In the genomic region with DNA sequence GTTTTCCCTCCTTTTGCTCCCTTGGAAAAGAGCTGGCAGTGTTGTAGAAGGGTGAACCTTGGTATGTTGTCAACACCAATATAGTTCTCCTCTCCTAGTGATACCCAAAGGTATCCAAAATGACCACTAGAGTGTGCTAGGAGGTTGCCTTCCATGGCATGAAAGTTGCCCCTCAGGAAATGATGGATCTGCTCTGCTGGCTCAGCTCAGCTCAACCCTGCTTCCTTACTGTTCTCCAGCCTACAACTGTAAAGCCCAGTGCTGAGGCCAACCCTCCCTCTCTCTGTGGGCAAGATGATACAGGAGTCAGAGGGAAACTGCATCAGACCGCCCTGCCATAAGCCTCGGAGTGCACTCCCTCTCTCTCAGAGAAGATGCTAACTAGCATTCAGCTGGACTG, we compare ENCODE assay signal across 10 mouse cellular contexts. TPM values are rescaled to one million over a fixed set of nuclear protein-coding genes. Genes with fewer than 3 reads are reported as not detected.
DNase-seq lines count a peak whose midpoint lies in the region; ATAC-seq and TF ChIP-seq lines count a peak whose summit lies in the region.
"Had no signal": no experiment of that assay in that cellular context is flagged by ENCODE, and none has a peak within 500 bp of the region (broad histone marks: within the 10 kb centered on the region; RNA-seq: fewer than 3 reads in every experiment).

No protein-coding gene starts in this region.

- H3K9me3 ChIP-seq in MEL (replicated peaks; ENCODE audit: insufficient read depth, low read length), result no peaks in the 10 kb centered on the region
- no peaks in the 10 kb centered on the region for H3K9me3 ChIP-seq in hindbrain, embryonic 14.5 days (ENCODE audit: control insufficient read depth, low read length)
- H3K9me3 ChIP-seq: embryonic facial prominence, embryonic 12.5 days; limb, embryonic 13.5 days had no signal

- intact Hi-C loops in left cerebral cortex, adult 2 months (cut with DNase I), result loop anchor here (1.0 kb wide), 1 partner anchor 43 kb away; no protein-coding TSS in a partner anchor

- H3K27ac ChIP-seq in left cerebral cortex, adult 2 months, result no peak overlapping the region
- H3K27ac ChIP-seq in MEL (ENCODE audit: control insufficient read depth, low read depth, low read length), result no peak overlapping the region
- H3K27ac ChIP-seq in hindbrain, embryonic 14.5 days, result no peak overlapping the region
- H3K27ac ChIP-seq: embryonic facial prominence, embryonic 12.5 days; limb, embryonic 13.5 days had no signal

- no peaks in the 10 kb centered on the region for H3K79me2 ChIP-seq in MEL (ENCODE audit: control insufficient read depth, insufficient read depth, low read length, poor library complexity)

- H3K27me3 ChIP-seq in MEL (ENCODE audit: control insufficient read depth in 1 of 2, insufficient read depth in 2 of 2, low read length in 2 of 2), result no peaks in the 10 kb centered on the region
- no peaks in the 10 kb centered on the region for H3K27me3 ChIP-seq in hindbrain, embryonic 14.5 days (ENCODE audit: control insufficient read depth, insufficient read depth, low read length)
- H3K27me3 ChIP-seq: embryonic facial prominence, embryonic 12.5 days; limb, embryonic 13.5 days had no signal

- H3K4me1 ChIP-seq in MEL (ENCODE audit: control insufficient read depth in 1 of 2, insufficient read depth in 2 of 2, low read length in 2 of 2), result no peaks in the 10 kb centered on the region
- 0 out of 2 replicates have a peak, but pooled peaks cover 2% of the 10 kb centered on the region for H3K4me1 ChIP-seq in hindbrain, embryonic 14.5 days (replicated peaks; ENCODE audit: control insufficient read depth, insufficient read depth, low read length)
- H3K4me1 ChIP-seq: embryonic facial prominence, embryonic 12.5 days; limb, embryonic 13.5 days had no signal

- no peak overlapping the region for H3K9ac ChIP-seq in MEL (ENCODE audit: control insufficient read depth, low read depth, low read length, poor library complexity, severe bottlenecking)
- no peak overlapping the region for H3K9ac ChIP-seq in hindbrain, embryonic 14.5 days
- H3K9ac ChIP-seq: embryonic facial prominence, embryonic 12.5 days; limb, embryonic 13.5 days had no signal

- peak; percentile 70; the same call in 1 of the 2 replicates for ATAC-seq in cerebellum, adult (ENCODE audit: insufficient number of reproducible peaks, low FRiP score, low TSS enrichment)
- ATAC-seq in hindbrain, embryonic 14.5 days (ENCODE audit: low FRiP score), result no peak; the same call in 1 of the 2 replicates

- DNase-seq in left cerebral cortex, adult 2 months (ENCODE audit: extremely low spot score in 1 of 2, low spot score in 2 of 2), result no peak
- DNase-seq in left cerebral cortex, adult 8-10 months (ENCODE audit: low spot score in 2 of 2), result no peak
- no peak for DNase-seq in MEL (ENCODE audit: low read depth, low spot score)
- peak; percentile 53 for DNase-seq in hindbrain, embryonic 14.5 days (ENCODE audit: low spot score)
- peak; percentile 71 for DNase-seq in retina, postnatal 1 day
- no peak for DNase-seq in right cerebral cortex, postnatal 36 days (ENCODE audit: low spot score in 2 of 2)
- DNase-seq in urinary bladder, adult 2 months (ENCODE audit: low spot score), result no peak

- H3K4me2 ChIP-seq in hindbrain, embryonic 14.5 days (replicated peaks), result no peak overlapping the region
- H3K4me2 ChIP-seq: embryonic facial prominence, embryonic 12.5 days; limb, embryonic 13.5 days had no signal

- peak; percentile 65 for TF ChIP-seq CTCF in left cerebral cortex, adult 2 months (IDR thresholded peaks at IDR 0.05)
- TF ChIP-seq CTCF in MEL (IDR thresholded peaks at IDR 0.05 in 2 of 3, conservative IDR thresholded peaks at IDR 0.05 in 1 of 3; ENCODE audit: control insufficient read depth in 1 of 3, insufficient read depth in 1 of 3, low read depth in 2 of 3, low read length in 3 of 3, poor library complexity in 1 of 3, severe bottlenecking in 1 of 3), result peak in 2 of 3 experiments; percentile 5 to 6; a peak in 1 of 6 replicates

- H3K36me3 ChIP-seq in MEL (ENCODE audit: control insufficient read depth in 1 of 2, insufficient read depth in 2 of 2, low read length in 2 of 2), result no peaks in the 10 kb centered on the region
- H3K36me3 ChIP-seq in hindbrain, embryonic 14.5 days (replicated peaks; ENCODE audit: control insufficient read depth, insufficient read depth), result no peaks in the 10 kb centered on the region
- H3K36me3 ChIP-seq: embryonic facial prominence, embryonic 12.5 days; limb, embryonic 13.5 days had no signal

- no peak overlapping the region for H3K4me3 ChIP-seq in left cerebral cortex, adult 2 months
- no peak overlapping the region for H3K4me3 ChIP-seq in MEL (ENCODE audit: control insufficient read depth in 1 of 2, insufficient read depth in 1 of 2, low read depth in 2 of 2, low read length in 2 of 2)
- no peak overlapping the region for H3K4me3 ChIP-seq in hindbrain, embryonic 14.5 days (replicated peaks; ENCODE audit: low read length)
- H3K4me3 ChIP-seq: embryonic facial prominence, embryonic 12.5 days; limb, embryonic 13.5 days had no signal

- 68% methylated on average over 2 of the region's 2 CpGs for WGBS in hindbrain, embryonic 14.5 days

- no peak for TF ChIP-seq EP300 in MEL (IDR thresholded peaks at IDR 0.05; ENCODE audit: low read depth in 1 of 2, low read length in 2 of 2)

- no peak for TF ChIP-seq POLR2A in MEL (IDR thresholded peaks at IDR 0.05; ENCODE audit: control insufficient read depth in 1 of 2, insufficient read depth in 1 of 2, low read depth in 1 of 2, low read length in 2 of 2, poor library complexity in 1 of 2)

- TF ChIP-seq RAD21 in MEL (IDR thresholded peaks at IDR 0.05; ENCODE audit: low read depth, low read length), result peak; percentile 5; the same call in 1 of the 2 replicates

TF ChIP-seq in MEL, 35 proteins besides CTCF, POLR2A, EP300 and RAD21:
- no peak for TF ChIP-seq MAX (IDR thresholded peaks at IDR 0.05; ENCODE audit: low read length)
- no peak for TF ChIP-seq MXI1 (IDR thresholded peaks at IDR 0.05; ENCODE audit: low read depth, low read length)
- TF ChIP-seq GATA1 (IDR thresholded peaks at IDR 0.05; ENCODE audit: low read depth, low read length), result no peak

RNA-seq across cellular contexts. Expression of gene Fxyd6, which starts 24.5 kb away (rescaled TPM):
- 100 to 1,000 TPM; 106 to 107 TPM for total RNA-seq in left cerebral cortex, adult 2 months (2021)
- total RNA-seq in left cerebral cortex, adult 8-10 months (2022), result 100 to 1,000 TPM; 102 to 119 (median 108) TPM
- total RNA-seq in MEL (2012; rRNA removed), result not detected in 2 replicates
- not detected for polyA plus RNA-seq in MEL (2012; ENCODE audit: insufficient read depth in 1 of 2, insufficient read length in 2 of 2, low read depth in 1 of 2, low replicate concordance in 2 of 2, missing spikeins in 1 of 2)
- 377 and 410 TPM in 2 replicates for polyA plus RNA-seq in hindbrain, embryonic 14.5 days (2014; fragmentation: Nextera tagmentation; extraction: Ambion mirVana)
- 36.8 and 40.3 TPM in 2 replicates for polyA plus RNA-seq in urinary bladder, adult 2 months (2012; rRNA removed)

RNA-seq across cellular contexts. Expression of gene Tmprss13, which starts 26.6 kb away (rescaled TPM):
- not detected for total RNA-seq in left cerebral cortex, adult 2 months (2021)
- total RNA-seq in left cerebral cortex, adult 8-10 months (2022), result not detected
- total RNA-seq in MEL (2012; rRNA removed), result not detected in 2 replicates
- polyA plus RNA-seq in MEL (2012; ENCODE audit: insufficient read depth in 1 of 2, insufficient read length in 2 of 2, low read depth in 1 of 2, low replicate concordance in 2 of 2, missing spikeins in 1 of 2), result not detected
- not detected in 2 replicates for polyA plus RNA-seq in hindbrain, embryonic 14.5 days (2014; fragmentation: Nextera tagmentation; extraction: Ambion mirVana)
- 35.2 and 36.0 TPM in 2 replicates for polyA plus RNA-seq in urinary bladder, adult 2 months (2012; rRNA removed)

RNA-seq across cellular contexts. Expression of gene Fxyd2, which starts 54.0 kb away (rescaled TPM):
- total RNA-seq in left cerebral cortex, adult 2 months (2021), result 1 to 10 TPM; 4.8 to 6.5 TPM
- total RNA-seq in left cerebral cortex, adult 8-10 months (2022), result 10 to 100 TPM in 1 of 4 experiments, 1 to 10 TPM in 3; 6.5 to 11.3 (median 7.9) TPM
- total RNA-seq in MEL (2012; rRNA removed), result not detected in 2 replicates
- not detected for polyA plus RNA-seq in MEL (2012; ENCODE audit: insufficient read depth in 1 of 2, insufficient read length in 2 of 2, low read depth in 1 of 2, low replicate concordance in 2 of 2, missing spikeins in 1 of 2)
- 8.8 and 12.7 TPM in 2 replicates for polyA plus RNA-seq in hindbrain, embryonic 14.5 days (2014; fragmentation: Nextera tagmentation; extraction: Ambion mirVana)
- 10.5 and 16.5 TPM in 2 replicates for polyA plus RNA-seq in urinary bladder, adult 2 months (2012; rRNA removed)

Comparison
In these comparisons a context has a peak if more than half of its experiments do, and no peak if none do; other contexts are left out.
1. DNase-seq: peak in hindbrain, embryonic 14.5 days (single experiment) and retina, postnatal 1 day (single experiment); none in left cerebral cortex, adult 2 months (0 of 2), left cerebral cortex, adult 8-10 months (0 of 2), MEL (single experiment), right cerebral cortex, postnatal 36 days (0 of 2) and urinary bladder, adult 2 months (single experiment).
2. RNA of gene Fxyd6, which starts 24.5 kb away (total RNA-seq): 102 to 119 TPM in left cerebral cortex, adult 8-10 months and 106 to 107 TPM in left cerebral cortex, adult 2 months; not detected in MEL; every median in the first group is over 100 times any median in the second.